Mouse (Mus musculus) liver, embryonic 14 days (tissue): ENCODE results near the gene Naxe. TPM values are rescaled to one million over a fixed set of nuclear protein-coding genes. Genes with fewer than 3 reads are reported as not detected.

Experiments
- polyA plus RNA-seq: library from polyadenylated mRNA; depleted of rRNA; stranded (reverse); fragments of >200 nt; gene quantifications from 2 replicates; pipeline ENCODE4 v1.2.3, GENCODE M21; 2012; rRNA removed

Gene Naxe
- polyA plus RNA-seq: 22.7 and 25.6 TPM in 2 replicates

GRCm38 (mm10) chr3:88057902-88058696 lies at the start of gene Naxe:
TSS of gene Naxe (minus strand) at chr3:88058495.

GRCm38 (mm10) chr3:88081345-88082223 lies 23.3 kb upstream of the Naxe start, which contains the start of gene Iqgap3:
TSS of gene Iqgap3 (plus strand) at chr3:88081971.

GRCm38 (mm10) chr3:88078204-88078603 lies 19.9 kb upstream of the Naxe start, which contains the start of gene Ttc24:
TSS of gene Ttc24 (minus strand) at chr3:88078304.

GRCm38 (mm10) chr3:88042661-88043421 lies 15.5 kb downstream of the Naxe start, which contains the start of gene Gpatch4:
TSS of gene Gpatch4 (plus strand) at chr3:88043108.

GRCm38 (mm10) chr3:88027434-88028186 lies 30.7 kb downstream of the Naxe start, which contains the start of gene Hapln2:
TSS of gene Hapln2 (minus strand) at chr3:88027583.

Other genes starting within 250 kb of the Naxe start
- 4.1 and 5.0 TPM in 2 replicates for gene Pear1, start 234.2 kb downstream of the Naxe start, polyA plus RNA-seq
- gene Sh2d2a, start 211.7 kb downstream of the Naxe start, polyA plus RNA-seq: 0.05 and 0.09 TPM in 2 replicates
- 15.3 and 16.8 TPM in 2 replicates for gene Prcc, start 172.9 kb downstream of the Naxe start, polyA plus RNA-seq
- gene Hdgf, start 152.2 kb downstream of the Naxe start, polyA plus RNA-seq: 182 and 186 TPM in 2 replicates
- 56.6 and 60.1 TPM in 2 replicates for gene Mrpl24, start 139.0 kb downstream of the Naxe start, polyA plus RNA-seq
- gene Isg20l2, start 128.2 kb downstream of the Naxe start, polyA plus RNA-seq: 12.8 and 16.7 TPM in 2 replicates
- 8.5 and 8.9 TPM in 2 replicates for gene Rrnad1, start 127.8 kb downstream of the Naxe start, polyA plus RNA-seq
- gene Crabp2, start 109.8 kb downstream of the Naxe start, polyA plus RNA-seq: 0.09 and 0.93 TPM in 2 replicates
- 1.1 and 1.8 TPM in 2 replicates for gene Nes, start 87.4 kb downstream of the Naxe start, polyA plus RNA-seq
- 0.01 TPM in 1 of 2 replicates, not detected in the other for gene Bcan, start 58.3 kb downstream of the Naxe start, polyA plus RNA-seq
- gene Hapln2, start 30.9 kb downstream of the Naxe start, polyA plus RNA-seq: not detected in 2 replicates
- gene Gpatch4, start 15.4 kb downstream of the Naxe start, polyA plus RNA-seq: 13.5 and 14.6 TPM in 2 replicates
- not detected in 2 replicates for gene Ttc24, start 19.8 kb upstream of the Naxe start, polyA plus RNA-seq
- 7.0 and 8.7 TPM in 2 replicates for gene Iqgap3, start 23.5 kb upstream of the Naxe start, polyA plus RNA-seq
- gene Mef2d, start 83.9 kb upstream of the Naxe start, polyA plus RNA-seq: 8.7 and 10.4 TPM in 2 replicates
- 5.2 and 5.9 TPM in 2 replicates for gene Rhbg, start 196.2 kb upstream of the Naxe start, polyA plus RNA-seq
- gene Gm38392, start 228.7 kb upstream of the Naxe start, polyA plus RNA-seq: 0.05 TPM in 1 of 2 replicates, not detected in the other
- gene Tsacc, start 238.5 kb upstream of the Naxe start, polyA plus RNA-seq: 2.3 TPM in 2 replicates
- gene Cct3, start 238.6 kb upstream of the Naxe start, polyA plus RNA-seq: 184 and 203 TPM in 2 replicates